Mouse (Mus musculus) neural tube, embryonic 15.5 days (tissue): ENCODE measurements around the gene Cd160. TPM values are rescaled to one million over a fixed set of nuclear protein-coding genes. Genes with fewer than 3 reads are reported as not detected.

Experiments
- ATAC-seq: fragments of 200-750 bp; cut with Nextera tagmentation; 2 replicates; pipeline ENCODE4 v1.8.0; 2017; ENCODE audit warnings: mild to moderate bottlenecking, moderate TSS enrichment, moderate library complexity; ENCODE audit not compliant: low FRiP score
- H3K27ac ChIP-seq: fragments of 300-500 bp; sonication (generic); replicated peaks from 2 replicates; pipeline ENCODE4 v1.5.1; 2015; ENCODE audit warnings: mild to moderate bottlenecking, inconsistent platforms
- H3K27me3 ChIP-seq: fragments of 300-500 bp; sonication (generic); replicated peaks from 2 replicates; pipeline ENCODE4 v1.6.1; 2015; ENCODE audit warnings: inconsistent platforms
- H3K36me3 ChIP-seq: fragments of 300-500 bp; sonication (generic); 2 replicates; pipeline ENCODE4 v1.6.1; 2015; ENCODE audit warnings: inconsistent platforms
- H3K4me1 ChIP-seq: fragments of 300-500 bp; sonication (generic); 2 replicates; pipeline ENCODE4 v1.6.1; 2015; ENCODE audit warnings: inconsistent platforms
- H3K4me2 ChIP-seq: fragments of 300-500 bp; sonication (generic); 2 replicates; pipeline ENCODE4 v1.6.1; 2015; ENCODE audit warnings: inconsistent platforms, mild to moderate bottlenecking, moderate library complexity
- H3K4me3 ChIP-seq: fragments of 300-500 bp; sonication (generic); replicated peaks from 2 replicates; pipeline ENCODE4 v1.5.1; 2015; ENCODE audit warnings: mild to moderate bottlenecking, inconsistent platforms
- H3K9ac ChIP-seq: fragments of 300-500 bp; sonication (generic); replicated peaks from 2 replicates; pipeline ENCODE4 v1.6.1; 2015; ENCODE audit warnings: mild to moderate bottlenecking, inconsistent platforms
- H3K9me3 ChIP-seq: fragments of 300-500 bp; sonication (generic); replicated peaks from 2 replicates; pipeline ENCODE4 v1.6.1; 2016; ENCODE audit warnings: inconsistent platforms
- WGBS: fragments of 180-500 bp; shearing (Covaris S2); methylation state at CpG from one replicate; pipeline ENCODE4 v1.1.7; 2015; ENCODE audit warnings: mixed read lengths; 5-methylcytosine and 5-hydroxymethylcytosine counted together
- polyA plus RNA-seq: library from polyadenylated mRNA; unstranded; fragments of >200 nt; fragmentation: Nextera tagmentation; extraction: Ambion mirVana; gene quantifications from 2 replicates; pipeline ENCODE4 v1.2.1, GENCODE M21; 2015

Cd160 gene
- polyA plus RNA-seq, 1 experiment from 2014 or later: 0.19 TPM

GRCm38 (mm10) chr3:96849168-96849727 lies 20.1 kb upstream of the Cd160 start:
- H3K4me2 ChIP-seq: no peak overlapping the region
- no peaks in the 10 kb centered on the region for H3K9me3 ChIP-seq
- H3K4me3 ChIP-seq: no peak overlapping the region
- no peaks in the 10 kb centered on the region for H3K4me1 ChIP-seq
- no peak overlapping the region for H3K9ac ChIP-seq
- WGBS: 85% methylated on average over 2 of the region's 2 CpGs
- no peaks in the 10 kb centered on the region for H3K27me3 ChIP-seq
- H3K27ac ChIP-seq: no peak overlapping the region
- H3K36me3 ChIP-seq: no peaks in the 10 kb centered on the region
- ATAC-seq: no peak

- 89% methylated on average over 7 of the region's 8 CpGs for WGBS
- no peak overlapping the region for H3K4me3 ChIP-seq
- no peaks in the 10 kb centered on the region for H3K4me1 ChIP-seq
- H3K4me2 ChIP-seq: no peak overlapping the region
- no peaks in the 10 kb centered on the region for H3K27me3 ChIP-seq
- H3K36me3 ChIP-seq: no peaks in the 10 kb centered on the region
- H3K27ac ChIP-seq: no peak overlapping the region
- no peak for ATAC-seq
- H3K9ac ChIP-seq: no peak overlapping the region
- H3K9me3 ChIP-seq: no peaks in the 10 kb centered on the region
Measured at GRCm38 (mm10) chr3:96848470-96848869, 19.3 kb upstream of the Cd160 start.

GRCm38 (mm10) chr3:96847661-96848060 lies 18.5 kb upstream of the Cd160 start:
- H3K9ac ChIP-seq: no peak overlapping the region
- no peak overlapping the region for H3K4me2 ChIP-seq
- H3K27me3 ChIP-seq: no peaks in the 10 kb centered on the region
- no peak overlapping the region for H3K27ac ChIP-seq
- 30% methylated on average over 6 of the region's 6 CpGs for WGBS
- no peaks in the 10 kb centered on the region for H3K9me3 ChIP-seq
- ATAC-seq: no peak
- H3K4me1 ChIP-seq: no peaks in the 10 kb centered on the region
- no peaks in the 10 kb centered on the region for H3K36me3 ChIP-seq
- H3K4me3 ChIP-seq: no peak overlapping the region

- no peak overlapping the region for H3K9ac ChIP-seq
- no peaks in the 10 kb centered on the region for H3K4me1 ChIP-seq
- H3K36me3 ChIP-seq: no peaks in the 10 kb centered on the region
- no peak overlapping the region for H3K27ac ChIP-seq
- 88% methylated on average over 12 of the region's 12 CpGs for WGBS
- H3K4me2 ChIP-seq: no peak overlapping the region
- H3K9me3 ChIP-seq: no peaks in the 10 kb centered on the region
- ATAC-seq: no peak
- no peaks in the 10 kb centered on the region for H3K27me3 ChIP-seq
- H3K4me3 ChIP-seq: no peak overlapping the region
Measured at GRCm38 (mm10) chr3:96846985-96847384, 17.8 kb upstream of the Cd160 start.

- H3K4me2 ChIP-seq: no peak overlapping the region
- H3K27me3 ChIP-seq: no peaks in the 10 kb centered on the region
- H3K9ac ChIP-seq: no peak overlapping the region
- no peaks in the 10 kb centered on the region for H3K4me1 ChIP-seq
- no peak overlapping the region for H3K4me3 ChIP-seq
- ATAC-seq: no peak
- no peaks in the 10 kb centered on the region for H3K9me3 ChIP-seq
- no peak overlapping the region for H3K27ac ChIP-seq
- H3K36me3 ChIP-seq: no peaks in the 10 kb centered on the region
- WGBS: 92% methylated on average over 9 of the region's 9 CpGs
Measured at GRCm38 (mm10) chr3:96845806-96846205, 16.7 kb upstream of the Cd160 start.

- Histone ChIP-seq H3K4me3 (no peak overlapping the region), H3K4me1 (no peaks in the 10 kb centered on the region), H3K36me3 (no peaks in the 10 kb centered on the region), H3K9ac (no peak overlapping the region), H3K27me3 (no peaks in the 10 kb centered on the region), H3K9me3 (no peaks in the 10 kb centered on the region), H3K27ac (no peak overlapping the region), H3K4me2 (no peak overlapping the region)
- no peak for ATAC-seq
- 95% methylated on average over 6 of the region's 6 CpGs for WGBS
Measured at GRCm38 (mm10) chr3:96845191-96845590, 16.0 kb upstream of the Cd160 start.

- ATAC-seq: no peak
- no peak overlapping the region for H3K27ac ChIP-seq
- no peaks in the 10 kb centered on the region for H3K27me3 ChIP-seq
- no peaks in the 10 kb centered on the region for H3K9me3 ChIP-seq
- no peak overlapping the region for H3K4me3 ChIP-seq
- 81% methylated on average over 7 of the region's 7 CpGs for WGBS
- no peak overlapping the region for H3K9ac ChIP-seq
- no peaks in the 10 kb centered on the region for H3K36me3 ChIP-seq
- H3K4me2 ChIP-seq: no peak overlapping the region
- H3K4me1 ChIP-seq: no peaks in the 10 kb centered on the region
Measured at GRCm38 (mm10) chr3:96838996-96839645, 10.0 kb upstream of the Cd160 start.

- Histone ChIP-seq H3K4me2 (no peak overlapping the region), H3K4me1 (no peaks in the 10 kb centered on the region), H3K36me3 (no peaks in the 10 kb centered on the region), H3K27ac (no peak overlapping the region), H3K9me3 (no peaks in the 10 kb centered on the region), H3K27me3 (no peaks in the 10 kb centered on the region), H3K4me3 (no peak overlapping the region), H3K9ac (no peak overlapping the region)
- ATAC-seq: no peak
- 72% methylated on average over 2 of the region's 2 CpGs for WGBS
Measured at GRCm38 (mm10) chr3:96836414-96836813, 7.3 kb upstream of the Cd160 start.

- Histone ChIP-seq H3K4me1 (no peaks in the 10 kb centered on the region), H3K9me3 (no peaks in the 10 kb centered on the region), H3K27me3 (no peaks in the 10 kb centered on the region), H3K4me3 (no peak overlapping the region), H3K4me2 (no peak overlapping the region), H3K9ac (no peak overlapping the region), H3K27ac (no peak overlapping the region), H3K36me3 (no peaks in the 10 kb centered on the region)
- WGBS: 66% methylated on average over 7 of the region's 7 CpGs
- no peak for ATAC-seq
Measured at GRCm38 (mm10) chr3:96834587-96835348, 5.6 kb upstream of the Cd160 start.

GRCm38 (mm10) chr3:96832930-96833329 lies 3.8 kb upstream of the Cd160 start:
- Histone ChIP-seq H3K36me3 (no peaks in the 10 kb centered on the region), H3K27ac (no peak overlapping the region), H3K9me3 (no peaks in the 10 kb centered on the region), H3K4me1 (peaks cover 5% of the 10 kb centered on the region), H3K4me2 (no peak overlapping the region), H3K4me3 (no peak overlapping the region), H3K9ac (no peak overlapping the region), H3K27me3 (no peaks in the 10 kb centered on the region)
- WGBS: 37% methylated on average over 5 of the region's 5 CpGs
- no peak for ATAC-seq

- WGBS: 74% methylated on average over 10 of the region's 10 CpGs
- peaks cover 5% of the 10 kb centered on the region for H3K4me1 ChIP-seq
- no peak overlapping the region for H3K4me3 ChIP-seq
- no peak for ATAC-seq
- no peak overlapping the region for H3K4me2 ChIP-seq
- no peak overlapping the region for H3K27ac ChIP-seq
- H3K36me3 ChIP-seq: no peaks in the 10 kb centered on the region
- H3K27me3 ChIP-seq: no peaks in the 10 kb centered on the region
- no peak overlapping the region for H3K9ac ChIP-seq
- no peaks in the 10 kb centered on the region for H3K9me3 ChIP-seq
Measured at GRCm38 (mm10) chr3:96829856-96830255, 705 bp upstream of the Cd160 start.

- 33% methylated on average over 15 of the region's 15 CpGs for WGBS
- H3K27ac ChIP-seq: no peak overlapping the region
- H3K4me1 ChIP-seq: peaks cover 7% of the 10 kb centered on the region
- no peaks in the 10 kb centered on the region for H3K36me3 ChIP-seq
- H3K9ac ChIP-seq: no peak overlapping the region
- no peak overlapping the region for H3K4me3 ChIP-seq
- H3K27me3 ChIP-seq: no peaks in the 10 kb centered on the region
- no peak for ATAC-seq
- H3K9me3 ChIP-seq: no peaks in the 10 kb centered on the region
- peak overlapping the region; percentile 13; the same call in 1 of the 2 replicates for H3K4me2 ChIP-seq
Measured at GRCm38 (mm10) chr3:96828308-96828864, 765 bp downstream of the Cd160 start.
